Mouse (Mus musculus) neural tube, embryonic 15.5 days (tissue): Measurements from ENCODE around the gene Gm20388. TPM values are rescaled to one million over a fixed set of nuclear protein-coding genes. Genes with fewer than 3 reads are reported as not detected.

Source experiments
- ATAC-seq: fragments of 200-750 bp; cut with Nextera tagmentation; 2 replicates; pipeline ENCODE4 v1.8.0; 2017; ENCODE audit warnings: mild to moderate bottlenecking, moderate TSS enrichment, moderate library complexity; ENCODE audit not compliant: low FRiP score
- H3K27ac ChIP-seq: fragments of 300-500 bp; sonication (generic); replicated peaks from 2 replicates; pipeline ENCODE4 v1.5.1; 2015; ENCODE audit warnings: mild to moderate bottlenecking, inconsistent platforms
- H3K27me3 ChIP-seq: fragments of 300-500 bp; sonication (generic); replicated peaks from 2 replicates; pipeline ENCODE4 v1.6.1; 2015; ENCODE audit warnings: inconsistent platforms
- H3K36me3 ChIP-seq: fragments of 300-500 bp; sonication (generic); 2 replicates; pipeline ENCODE4 v1.6.1; 2015; ENCODE audit warnings: inconsistent platforms
- H3K4me1 ChIP-seq: fragments of 300-500 bp; sonication (generic); 2 replicates; pipeline ENCODE4 v1.6.1; 2015; ENCODE audit warnings: inconsistent platforms
- H3K4me2 ChIP-seq: fragments of 300-500 bp; sonication (generic); 2 replicates; pipeline ENCODE4 v1.6.1; 2015; ENCODE audit warnings: inconsistent platforms, mild to moderate bottlenecking, moderate library complexity
- H3K4me3 ChIP-seq: fragments of 300-500 bp; sonication (generic); replicated peaks from 2 replicates; pipeline ENCODE4 v1.5.1; 2015; ENCODE audit warnings: mild to moderate bottlenecking, inconsistent platforms
- H3K9ac ChIP-seq: fragments of 300-500 bp; sonication (generic); replicated peaks from 2 replicates; pipeline ENCODE4 v1.6.1; 2015; ENCODE audit warnings: mild to moderate bottlenecking, inconsistent platforms
- H3K9me3 ChIP-seq: fragments of 300-500 bp; sonication (generic); replicated peaks from 2 replicates; pipeline ENCODE4 v1.6.1; 2016; ENCODE audit warnings: inconsistent platforms
- WGBS: fragments of 180-500 bp; shearing (Covaris S2); methylation state at CpG from one replicate; pipeline ENCODE4 v1.1.7; 2015; ENCODE audit warnings: mixed read lengths; 5-methylcytosine and 5-hydroxymethylcytosine counted together
- polyA plus RNA-seq: library from polyadenylated mRNA; unstranded; fragments of >200 nt; fragmentation: Nextera tagmentation; extraction: Ambion mirVana; gene quantifications from 2 replicates; pipeline ENCODE4 v1.2.1, GENCODE M21; 2015

The Gm20388 gene
- polyA plus RNA-seq, 1 experiment from 2014 or later: not detected

DNA sequence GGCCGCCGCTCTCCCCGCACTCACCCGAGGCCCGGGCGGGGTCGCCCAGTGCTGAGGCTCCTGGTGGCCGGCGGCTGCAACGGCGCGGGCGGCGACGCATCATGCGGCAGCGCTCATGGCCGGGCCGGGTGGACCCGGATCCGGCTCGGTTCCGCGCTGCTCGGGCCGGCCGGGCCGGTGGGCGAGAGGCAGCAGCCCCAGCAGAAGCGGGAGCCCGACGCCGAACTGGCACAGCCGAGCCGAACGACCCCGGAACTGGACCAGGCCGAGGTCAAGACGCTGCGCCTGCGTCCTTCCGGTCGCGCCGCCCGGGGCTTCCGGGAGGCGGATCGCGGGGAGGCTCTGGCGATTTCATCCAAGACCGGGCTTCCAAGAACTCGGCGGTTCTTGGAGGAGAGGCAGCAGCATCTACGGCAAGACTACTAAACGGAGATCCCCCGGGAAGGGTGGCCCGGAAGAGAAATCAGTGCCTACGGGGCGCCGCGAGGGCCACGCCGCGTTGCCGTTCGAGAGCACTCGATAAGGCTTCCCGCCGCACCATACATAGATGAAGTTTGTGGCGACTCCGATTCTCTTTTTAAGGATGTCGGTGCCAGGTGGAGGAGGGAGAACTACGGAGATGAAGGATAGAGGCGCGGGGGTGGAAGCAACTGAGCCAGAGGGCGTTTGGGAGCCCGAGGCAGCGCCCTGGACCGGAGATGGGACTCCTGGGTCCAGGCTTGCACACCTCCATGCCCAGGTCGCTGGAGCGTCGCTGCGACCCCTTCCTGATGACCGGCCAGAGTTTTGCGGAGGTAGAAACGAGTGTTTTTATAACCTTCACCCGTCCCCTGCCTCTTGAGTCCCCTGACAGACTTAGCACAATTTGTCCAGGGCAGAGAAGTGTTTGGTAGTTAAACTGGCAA, 190.7 kb downstream of the Gm20388 start, which contains the start of gene Zdhhc7:
TSS of gene Zdhhc7 (minus strand) at position 415 of the 905 bp plus-strand sequence.
- Histone ChIP-seq H3K9ac (peak within 1 kb of the TSS; percentile 85), H3K4me1 (peaks cover 49% of the 10 kb centered on the region), H3K9me3 (no peaks in the 10 kb centered on the region), H3K4me2 (peak within 1 kb of the TSS; percentile 70), H3K36me3 (peaks cover 2% of the 10 kb centered on the region; the same call in 1 of the 2 replicates), H3K4me3 (peak within 1 kb of the TSS; percentile 67), H3K27me3 (no peaks in the 10 kb centered on the region), H3K27ac (peak within 1 kb of the TSS; percentile 95)
- peak; percentile 84 for ATAC-seq
- under 1% methylated on average over 88 of the region's 88 CpGs for WGBS

DNA sequence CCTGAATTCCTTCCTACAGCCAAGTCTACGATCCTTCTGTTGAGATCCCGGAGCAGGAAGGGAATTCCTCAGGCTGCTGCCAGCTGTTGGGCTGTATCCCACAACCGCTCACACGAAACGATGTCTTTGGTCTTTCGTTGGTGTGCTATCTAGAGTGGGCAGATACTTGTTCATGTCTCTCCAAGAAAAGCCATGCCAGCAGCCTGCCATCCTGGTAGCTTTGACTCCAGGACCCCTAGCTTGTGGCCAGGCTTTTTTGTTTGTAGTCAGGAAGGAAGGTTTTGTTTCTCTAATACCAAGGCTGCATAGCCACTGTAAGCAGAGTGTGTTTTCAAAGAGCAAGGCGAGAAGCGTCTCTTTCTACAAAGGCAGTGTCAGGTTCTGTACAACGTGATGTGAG, 193.3 kb downstream of the Gm20388 start:
- Histone ChIP-seq H3K36me3 (no peaks in the 10 kb centered on the region), H3K27me3 (no peaks in the 10 kb centered on the region), H3K9ac (no peak overlapping the region), H3K27ac (no peak overlapping the region), H3K4me1 (peaks cover 46% of the 10 kb centered on the region), H3K9me3 (no peaks in the 10 kb centered on the region), H3K4me2 (no peak overlapping the region), H3K4me3 (no peak overlapping the region)
- WGBS: 82% methylated on average over 9 of the region's 9 CpGs
- ATAC-seq: no peak

DNA sequence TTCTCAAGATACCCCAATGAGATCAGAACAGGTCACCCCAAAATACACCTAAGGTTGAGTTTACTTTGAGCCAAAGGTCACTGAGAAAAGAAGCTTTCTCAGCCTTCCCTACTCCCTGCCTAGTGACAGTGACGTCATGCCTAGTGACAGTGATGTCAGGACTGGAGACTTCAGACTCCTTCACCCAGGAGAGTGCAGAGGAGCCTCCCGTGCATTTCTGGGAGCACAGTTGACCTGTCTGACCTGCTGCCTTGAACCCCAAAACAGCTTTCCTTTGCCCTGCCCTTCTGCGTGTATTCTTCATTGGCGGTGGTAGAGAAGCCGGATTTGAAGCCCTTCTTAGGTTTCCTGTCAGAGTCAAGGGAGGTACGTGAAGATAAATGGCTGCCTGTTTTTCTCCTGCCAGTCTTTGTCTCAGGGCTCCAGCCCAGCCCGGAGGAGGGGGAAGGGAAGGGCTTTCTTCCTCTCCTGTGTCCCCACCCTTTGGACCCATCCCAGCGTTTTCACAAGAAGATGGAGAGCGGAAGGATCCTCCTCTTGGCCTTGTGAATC, 194.2 kb downstream of the Gm20388 start:
- H3K27ac ChIP-seq: no peak overlapping the region
- ATAC-seq: no peak
- WGBS: 55% methylated on average over 9 of the region's 9 CpGs

DNA sequence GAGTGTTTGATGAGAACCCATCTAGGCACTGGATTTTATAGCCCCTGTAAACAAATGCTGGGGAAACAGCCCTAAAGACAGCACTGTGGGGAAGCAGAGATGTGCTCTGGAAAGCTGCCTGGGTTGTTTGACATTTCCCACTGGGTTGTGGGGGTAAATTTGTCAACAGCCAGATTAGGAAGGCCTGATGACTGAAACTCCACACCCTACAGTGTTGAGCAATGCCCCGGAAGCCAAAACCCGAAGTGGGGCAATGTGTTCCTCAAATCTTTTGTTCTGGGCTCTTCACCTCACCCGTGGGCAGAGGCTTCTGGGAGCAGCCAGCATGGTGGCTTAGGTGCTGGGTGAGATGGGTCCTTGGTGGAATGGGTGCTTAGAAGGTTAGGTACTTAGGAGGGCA, 198.5 kb downstream of the Gm20388 start:
- Histone ChIP-seq H3K4me1 (peaks cover 13% of the 10 kb centered on the region), H3K27me3 (no peaks in the 10 kb centered on the region), H3K36me3 (no peaks in the 10 kb centered on the region), H3K9ac (no peak overlapping the region), H3K27ac (no peak overlapping the region), H3K9me3 (no peaks in the 10 kb centered on the region), H3K4me2 (no peak overlapping the region), H3K4me3 (no peak overlapping the region)
- no peak for ATAC-seq
- 5% methylated on average over 3 of the region's 3 CpGs for WGBS

More for the DNA sequence above, 194.2 kb downstream of the Gm20388 start:
- H3K9ac ChIP-seq: no peak overlapping the region
- no peaks in the 10 kb centered on the region for H3K36me3 ChIP-seq
- H3K4me1 ChIP-seq: peaks cover 37% of the 10 kb centered on the region
- no peaks in the 10 kb centered on the region for H3K9me3 ChIP-seq
- no peak overlapping the region for H3K4me2 ChIP-seq
- H3K4me3 ChIP-seq: no peak overlapping the region
- H3K27me3 ChIP-seq: no peaks in the 10 kb centered on the region

DNA sequence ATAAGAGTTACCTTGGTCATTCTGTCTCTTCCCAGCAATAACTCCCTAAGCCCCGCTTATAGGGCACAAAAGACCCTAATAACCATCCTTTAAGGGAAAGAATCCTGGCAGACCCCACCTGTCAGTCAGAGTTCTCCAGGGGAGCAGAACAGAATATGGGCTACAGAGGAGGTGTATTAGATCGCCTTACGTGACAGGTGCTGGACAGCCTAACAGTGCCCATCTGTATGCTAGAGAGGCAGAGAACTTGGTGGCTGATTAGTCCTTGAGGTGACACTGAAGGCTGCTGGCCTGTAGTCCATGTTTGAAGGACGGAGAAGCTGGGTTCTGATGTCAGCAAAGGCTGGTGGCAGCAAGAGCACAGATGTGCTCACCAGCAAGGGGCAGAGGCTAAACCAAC, 200.3 kb downstream of the Gm20388 start:
- no peak for ATAC-seq
- WGBS: 72% methylated on average over 4 of the region's 4 CpGs
- H3K9me3 ChIP-seq: no peaks in the 10 kb centered on the region

DNA sequence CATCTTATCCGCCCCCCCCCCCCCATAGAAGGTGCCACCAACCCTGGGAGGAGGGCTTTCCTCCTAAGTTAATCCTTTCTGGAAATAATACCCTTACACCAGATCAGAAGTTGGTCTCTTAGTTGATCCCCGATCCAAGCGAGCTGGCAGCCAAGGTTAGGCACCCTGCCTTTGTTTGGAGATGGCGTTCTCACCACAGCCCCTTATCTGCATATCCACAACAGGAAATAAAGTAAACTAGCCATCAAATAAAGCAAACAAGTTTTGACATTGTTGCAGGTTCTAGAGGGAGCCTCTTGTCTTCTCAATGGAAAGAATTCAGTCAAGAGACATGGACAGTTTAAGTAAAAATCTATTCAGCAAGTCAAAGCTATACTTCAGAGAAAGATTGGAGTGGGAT, 200.7 kb downstream of the Gm20388 start:
- no peak overlapping the region for H3K9ac ChIP-seq
- no peak overlapping the region for H3K27ac ChIP-seq
- no peak overlapping the region for H3K4me3 ChIP-seq
- 0 out of 2 replicates have a peak, but pooled peaks cover 16% of the 10 kb centered on the region for H3K27me3 ChIP-seq
- H3K9me3 ChIP-seq: no peaks in the 10 kb centered on the region
- peaks cover 22% of the 10 kb centered on the region for H3K4me1 ChIP-seq
- H3K36me3 ChIP-seq: no peaks in the 10 kb centered on the region
- WGBS: 71% methylated on average over 4 of the region's 4 CpGs
- no peak overlapping the region for H3K4me2 ChIP-seq
- no peak for ATAC-seq

More for the DNA sequence above, 200.3 kb downstream of the Gm20388 start:
- Histone ChIP-seq H3K4me3 (no peak overlapping the region), H3K27ac (no peak overlapping the region), H3K9ac (no peak overlapping the region), H3K27me3 (0 out of 2 replicates have a peak, but pooled peaks cover 14% of the 10 kb centered on the region), H3K4me1 (peaks cover 22% of the 10 kb centered on the region), H3K36me3 (no peaks in the 10 kb centered on the region), H3K4me2 (no peak overlapping the region)

DNA sequence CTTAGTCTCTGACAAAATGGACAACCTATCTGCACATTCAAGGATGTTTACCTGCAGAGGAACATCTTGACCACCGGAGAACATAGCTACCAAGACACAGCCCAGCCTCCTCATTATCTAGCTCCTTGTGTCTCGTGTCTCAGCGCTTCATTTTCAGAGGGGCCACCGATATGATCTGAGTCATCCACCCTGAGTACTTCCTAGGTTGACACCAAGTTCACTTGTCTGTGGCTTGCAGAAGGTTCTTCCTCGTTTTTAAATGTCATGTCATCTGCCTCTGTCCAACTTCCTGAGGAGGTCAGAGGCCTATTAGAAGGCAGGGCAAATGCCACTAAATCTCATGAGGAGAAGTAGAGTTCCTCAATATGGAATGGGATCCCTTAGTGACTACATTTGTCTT, 201.9 kb downstream of the Gm20388 start:
- Histone ChIP-seq H3K9me3 (no peaks in the 10 kb centered on the region), H3K36me3 (no peaks in the 10 kb centered on the region), H3K27me3 (0 out of 2 replicates have a peak, but pooled peaks cover 18% of the 10 kb centered on the region), H3K4me3 (no peak overlapping the region), H3K27ac (no peak overlapping the region), H3K9ac (no peak overlapping the region), H3K4me1 (peaks cover 22% of the 10 kb centered on the region), H3K4me2 (peak overlapping the region; percentile 92; the same call in 1 of the 2 replicates)
- ATAC-seq: no peak
- 89% methylated on average over 5 of the region's 5 CpGs for WGBS

DNA sequence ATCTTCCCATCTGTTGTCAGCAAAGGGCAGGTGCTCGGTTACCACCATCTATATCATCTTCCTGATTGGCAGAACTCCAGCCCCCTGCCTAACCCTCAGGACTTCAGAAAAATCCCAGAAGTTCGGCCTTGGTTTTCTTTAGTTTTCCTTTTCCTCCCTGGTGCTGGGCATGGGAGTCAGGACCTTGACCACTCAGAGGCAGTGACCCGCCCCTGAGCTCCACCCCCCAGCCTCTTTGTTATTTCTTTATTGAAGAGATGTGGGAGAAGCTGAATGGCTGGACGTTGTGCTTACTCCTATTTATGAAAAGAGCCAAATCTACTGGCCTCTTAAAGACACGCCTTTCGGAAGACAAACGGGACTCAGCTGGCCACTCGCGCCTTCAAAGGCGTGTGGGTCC, 202.7 kb downstream of the Gm20388 start:
- H3K36me3 ChIP-seq: no peaks in the 10 kb centered on the region
- H3K27me3 ChIP-seq: 0 out of 2 replicates have a peak, but pooled peaks cover 18% of the 10 kb centered on the region
- peak; percentile 22; the same call in 1 of the 2 replicates for ATAC-seq
- peaks cover 22% of the 10 kb centered on the region for H3K4me1 ChIP-seq
- peak overlapping the region; percentile 75 for H3K9ac ChIP-seq
- H3K4me2 ChIP-seq: peak overlapping the region; percentile 92
- WGBS: 2% methylated on average over 10 of the region's 10 CpGs
- H3K9me3 ChIP-seq: no peaks in the 10 kb centered on the region
- H3K4me3 ChIP-seq: peak overlapping the region; percentile 83
- H3K27ac ChIP-seq: peak overlapping the region; percentile 93

DNA sequence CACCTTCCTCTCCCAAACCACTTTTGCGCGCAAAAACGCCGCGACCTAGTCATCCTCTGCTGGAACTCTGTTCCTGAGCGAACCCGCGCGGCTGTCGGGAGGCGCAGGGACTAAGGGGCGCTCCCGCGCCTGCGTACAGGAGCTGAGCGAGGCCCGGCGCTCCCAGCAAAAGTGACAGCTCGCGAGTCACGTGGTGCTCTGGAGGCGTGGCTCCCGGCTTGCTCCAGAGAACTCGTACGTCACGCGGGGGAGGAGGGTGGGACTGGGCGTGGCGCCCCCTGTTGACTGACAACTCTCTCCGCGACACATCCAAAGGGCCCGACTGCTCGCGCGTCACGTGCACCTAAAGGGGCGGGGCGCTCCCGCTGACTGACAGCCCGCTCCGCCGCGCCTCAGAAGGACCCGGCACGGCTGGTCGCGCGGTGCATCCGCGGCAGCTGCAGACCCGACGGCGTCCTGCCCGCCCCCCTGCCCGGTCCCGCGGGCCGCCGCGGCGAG, 203.2 kb downstream of the Gm20388 start, which contains the start of gene 6430548M08Rik:
TSS of gene 6430548M08Rik (plus strand) at position 395 of the 498 bp plus-strand sequence.
- H3K27ac ChIP-seq: peak within 1 kb of the TSS; percentile 93
- H3K4me3 ChIP-seq: peak within 1 kb of the TSS; percentile 83
- WGBS: under 1% methylated on average over 60 of the region's 61 CpGs
- H3K4me2 ChIP-seq: peak within 1 kb of the TSS; percentile 92
- H3K4me1 ChIP-seq: peaks cover 22% of the 10 kb centered on the region
- no peaks in the 10 kb centered on the region for H3K36me3 ChIP-seq
- H3K9ac ChIP-seq: peak within 1 kb of the TSS; percentile 76
- 0 out of 2 replicates have a peak, but pooled peaks cover 18% of the 10 kb centered on the region for H3K27me3 ChIP-seq
- no peaks in the 10 kb centered on the region for H3K9me3 ChIP-seq
- ATAC-seq: peak; percentile 96

DNA sequence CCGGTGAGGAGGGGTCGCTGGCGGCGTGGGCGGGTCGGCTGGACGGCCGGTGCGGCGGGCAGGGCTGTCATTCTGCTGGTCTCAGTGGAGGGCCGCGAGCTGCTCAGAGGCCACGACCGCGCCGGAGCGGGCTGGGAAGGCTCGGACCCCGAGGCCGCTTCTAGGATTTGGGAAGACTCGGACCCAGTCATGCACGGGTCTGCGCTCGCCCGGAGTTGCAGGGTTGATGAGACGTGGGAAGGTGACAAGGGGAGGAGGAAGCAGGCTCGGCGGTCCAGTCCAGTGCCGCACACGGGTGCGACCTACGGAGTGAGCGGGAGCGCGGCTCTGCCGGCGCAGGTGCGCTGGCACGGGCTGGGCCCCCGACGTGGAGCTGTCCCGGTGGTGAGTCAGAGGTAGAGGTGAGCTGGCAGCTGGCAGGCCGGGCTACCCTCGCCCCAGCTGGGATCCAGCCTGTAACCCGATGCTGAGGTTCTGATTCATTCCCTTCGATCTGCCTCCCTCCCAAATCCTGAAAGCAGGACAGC, 203.7 kb downstream of the Gm20388 start:
- no peaks in the 10 kb centered on the region for H3K9me3 ChIP-seq
- H3K27me3 ChIP-seq: 0 out of 2 replicates have a peak, but pooled peaks cover 18% of the 10 kb centered on the region
- H3K9ac ChIP-seq: peak overlapping the region; percentile 76
- H3K4me1 ChIP-seq: peaks cover 22% of the 10 kb centered on the region
- peak overlapping the region; percentile 92 for H3K4me2 ChIP-seq
- peak; percentile 63 for ATAC-seq
- no peaks in the 10 kb centered on the region for H3K36me3 ChIP-seq
- H3K4me3 ChIP-seq: peak overlapping the region; percentile 83
- WGBS: 1% methylated on average over 44 of the region's 46 CpGs
- H3K27ac ChIP-seq: peak overlapping the region; percentile 84

DNA sequence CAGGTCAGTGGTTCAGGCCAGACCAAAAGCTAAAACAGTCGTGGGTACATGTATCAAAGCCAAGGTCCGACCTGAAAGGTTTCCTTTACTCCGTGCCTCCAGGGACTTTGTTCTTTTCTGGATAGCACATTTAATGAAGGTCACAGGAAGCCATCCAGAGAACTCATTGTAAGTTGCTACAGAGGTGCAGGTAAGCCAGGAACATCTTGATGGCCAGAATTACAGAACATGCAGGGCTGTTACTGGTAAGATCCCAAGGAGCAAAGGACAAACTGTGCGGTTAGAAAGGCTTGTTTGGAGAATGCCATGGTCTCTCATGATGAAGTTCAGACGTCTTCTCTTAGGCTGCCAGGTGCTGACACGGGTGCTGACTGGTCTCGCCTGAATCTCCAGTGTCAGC, 206.0 kb downstream of the Gm20388 start:
- Histone ChIP-seq H3K27me3 (0 out of 2 replicates have a peak, but pooled peaks cover 18% of the 10 kb centered on the region), H3K4me2 (no peak overlapping the region), H3K36me3 (no peaks in the 10 kb centered on the region), H3K9ac (no peak overlapping the region), H3K4me3 (no peak overlapping the region), H3K4me1 (peaks cover 22% of the 10 kb centered on the region), H3K9me3 (no peaks in the 10 kb centered on the region), H3K27ac (no peak overlapping the region)
- ATAC-seq: no peak
- 79% methylated on average over 7 of the region's 7 CpGs for WGBS
